Mouse (Mus musculus): ENCODE measurements around the gene Car5b.

DNA sequence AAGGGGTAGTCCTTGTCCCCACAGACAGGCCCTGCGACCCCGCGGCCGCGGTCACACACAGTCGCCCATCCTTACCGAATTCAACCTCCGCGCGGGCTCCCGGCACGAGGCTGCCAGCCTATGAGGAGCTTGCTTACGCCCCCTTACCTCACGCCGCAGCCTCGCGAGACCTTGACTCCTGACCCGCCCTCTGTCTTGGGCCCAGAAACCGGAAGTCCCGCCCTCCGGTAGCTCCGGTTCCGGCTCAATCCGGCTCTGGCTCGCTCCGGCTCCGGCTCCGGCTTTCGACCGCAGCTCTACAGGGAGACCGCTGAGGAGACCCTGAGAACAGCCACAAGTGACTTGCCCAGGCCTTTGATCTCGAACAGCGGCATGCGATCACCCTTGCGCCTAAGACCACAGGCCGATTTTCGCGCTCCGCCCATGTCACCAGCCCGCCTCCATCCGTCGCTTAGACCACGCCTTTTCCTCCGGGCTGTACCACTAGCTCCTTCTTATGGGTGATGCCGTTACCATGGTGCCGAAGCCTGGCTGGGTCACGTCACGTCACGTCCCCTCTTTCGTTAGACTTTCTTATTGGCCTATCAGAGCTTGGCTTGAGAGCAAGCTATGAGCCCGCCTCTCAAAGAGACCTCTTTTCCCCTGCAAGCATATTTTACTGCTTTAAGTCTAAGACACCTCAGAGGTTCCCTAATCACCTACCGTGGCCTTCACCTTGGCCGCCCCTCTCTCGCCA lies 48.4 kb upstream of the Car5b start, which contains the start of gene Siah1b:
- no peak for TF ChIP-seq CTCF (IDR thresholded peaks at IDR 0.05; ENCODE audit: low read depth, low read length)
- no peak for TF ChIP-seq TAL1 (conservative IDR thresholded peaks at IDR 0.05; ENCODE audit: low read depth, low read length)
